Mouse (Mus musculus) E14TG2a.4 (cell line): Measurements from ENCODE around the gene Gpsm3.
A peak's percentile ranks its signal among the peaks of the same experiment; 100 is the strongest.

Experiments used
- H3K27me3 ChIP-seq: 2 replicates; pipeline ENCODE4 v1.6.1; 2014; ENCODE audit warnings: low read length, control low read depth; ENCODE audit not compliant: insufficient read depth
- H3K36me3 ChIP-seq: 2 replicates; pipeline ENCODE4 v1.6.1; 2014; ENCODE audit warnings: low read length, control low read depth; ENCODE audit not compliant: insufficient read depth
- H3K4me1 ChIP-seq: replicated peaks from 2 replicates; pipeline ENCODE4 v1.6.1; 2014; ENCODE audit warnings: low read depth, low read length, control low read depth
- H3K4me3 ChIP-seq: replicated peaks from 2 replicates; pipeline ENCODE4 v1.5.1; 2014; ENCODE audit warnings: mild to moderate bottlenecking, low read length
- H3K9me3 ChIP-seq: 2 replicates; pipeline ENCODE4 v1.6.1; 2014; ENCODE audit warnings: low read length, control low read depth
- CTCF ChIP-seq: conservative IDR thresholded peaks from 2 replicates; pipeline ENCODE4 v1.5.1; 2014; ENCODE audit warnings: low read length
- NANOG ChIP-seq: IDR thresholded peaks from 2 replicates; pipeline ENCODE4 v1.6.1; 2014; ENCODE audit warnings: borderline replicate concordance, low read length, mixed read lengths
- POU5F1 ChIP-seq: IDR thresholded peaks from 2 replicates; pipeline ENCODE4 v1.6.1; 2014; ENCODE audit warnings: low read length, borderline replicate concordance

Gene Gpsm3

DNA sequence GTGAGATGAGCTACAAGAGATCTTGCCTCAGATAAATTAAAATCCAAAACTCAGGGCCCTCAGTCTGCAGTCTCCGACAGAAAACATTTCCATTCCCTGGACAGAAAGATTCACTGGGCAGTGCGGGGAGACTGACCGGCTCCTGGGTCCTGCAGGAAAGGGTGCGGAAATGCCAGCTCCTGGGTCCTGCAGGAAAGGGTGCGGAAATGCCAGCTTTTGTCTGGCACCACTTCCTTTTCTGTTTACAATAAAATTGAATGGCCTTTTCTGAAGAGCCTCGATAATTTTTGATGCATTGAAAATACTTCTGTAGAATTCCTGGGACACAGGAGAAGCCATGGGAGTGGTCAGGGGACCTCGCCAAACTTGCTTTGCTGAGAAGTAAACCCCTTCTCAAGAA lies 30.5 kb upstream of the Gpsm3 start:
- peaks cover 8% of the 10 kb centered on the region for H3K27me3 ChIP-seq
- H3K9me3 ChIP-seq = no peaks in the 10 kb centered on the region
- H3K36me3 ChIP-seq = no peaks in the 10 kb centered on the region
- TF ChIP-seq CTCF (no peak), POU5F1 (no peak), NANOG (no peak)
- 0 out of 2 replicates have a peak overlapping the region, but pooled peaks have one; percentile 10 for H3K4me3 ChIP-seq
- peaks cover 51% of the 10 kb centered on the region for H3K4me1 ChIP-seq

DNA sequence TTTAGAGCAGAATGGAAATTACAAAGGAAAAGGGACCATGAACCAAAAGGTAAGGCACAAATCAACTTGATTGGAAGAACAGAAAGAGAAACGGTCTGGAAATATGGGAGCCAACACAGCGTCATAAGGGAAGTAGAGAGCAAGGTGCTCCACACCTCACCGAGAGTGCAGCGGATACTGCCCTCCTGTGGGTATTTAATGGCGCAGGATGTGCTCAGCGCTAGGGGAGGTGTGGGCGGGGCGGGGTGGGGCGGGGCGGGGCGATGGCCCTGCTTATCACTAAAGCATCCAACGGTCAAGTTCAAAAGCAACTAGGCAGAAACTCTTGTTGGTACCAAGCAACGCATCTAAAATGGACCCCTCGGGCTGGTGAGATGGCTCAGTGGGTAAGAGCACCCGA lies 29.7 kb upstream of the Gpsm3 start:
- Histone ChIP-seq H3K4me1 (peaks cover 59% of the 10 kb centered on the region), H3K9me3 (no peaks in the 10 kb centered on the region), H3K4me3 (no peak overlapping the region), H3K36me3 (no peaks in the 10 kb centered on the region), H3K27me3 (peaks cover 8% of the 10 kb centered on the region)
- TF ChIP-seq CTCF (no peak), NANOG (no peak)

DNA sequence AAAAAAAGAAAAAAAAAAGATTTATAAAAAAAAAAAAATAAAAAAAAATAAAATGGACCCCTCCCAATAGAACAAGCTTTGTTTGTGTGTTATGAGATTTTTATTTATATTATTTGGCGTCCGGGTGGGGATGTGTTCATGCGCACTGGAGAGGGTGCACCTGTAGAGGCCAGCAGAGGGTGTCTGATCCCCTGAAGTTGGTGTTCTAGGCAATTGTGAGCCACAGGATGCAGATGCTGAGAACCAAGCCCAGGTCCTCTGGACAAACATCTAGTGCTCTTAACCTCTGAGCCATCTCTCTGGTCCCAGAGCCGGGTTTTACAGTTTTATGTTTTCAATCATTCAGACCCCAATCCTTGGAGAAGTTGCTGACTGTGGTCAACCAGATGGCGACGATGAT lies 29.2 kb upstream of the Gpsm3 start:
- Histone ChIP-seq H3K9me3 (no peaks in the 10 kb centered on the region), H3K27me3 (peaks cover 8% of the 10 kb centered on the region), H3K4me3 (0 out of 2 replicates have a peak overlapping the region, but pooled peaks have one; percentile 14), H3K4me1 (peaks cover 65% of the 10 kb centered on the region), H3K36me3 (peaks cover 2% of the 10 kb centered on the region)
- TF ChIP-seq CTCF (peak; percentile 7; the same call in 1 of the 2 replicates), NANOG (no peak), POU5F1 (no peak)

DNA sequence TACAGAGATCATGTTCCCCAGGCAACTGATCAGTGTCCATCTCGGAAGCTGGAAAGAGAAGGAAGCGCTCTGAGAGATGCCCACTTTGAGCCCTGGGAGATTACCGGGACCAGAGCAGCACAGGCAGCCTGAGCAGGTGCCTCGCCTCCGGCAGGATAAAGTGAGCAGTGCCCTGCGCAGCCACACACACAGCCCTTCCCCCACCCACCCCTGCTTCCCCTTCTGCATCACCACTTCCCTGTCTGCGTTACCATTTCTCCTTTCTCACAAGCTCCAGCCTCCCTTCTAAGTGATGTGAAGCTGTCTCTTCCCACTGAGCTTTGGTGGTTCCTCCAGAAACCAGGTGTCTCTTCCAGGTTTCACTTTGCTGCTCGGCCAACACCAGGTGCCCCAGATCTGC lies 28.4 kb upstream of the Gpsm3 start:
- Histone ChIP-seq H3K9me3 (no peaks in the 10 kb centered on the region), H3K4me3 (peak overlapping the region; percentile 48; the same call in 1 of the 2 replicates), H3K27me3 (peaks cover 8% of the 10 kb centered on the region), H3K4me1 (peaks cover 72% of the 10 kb centered on the region), H3K36me3 (peaks cover 10% of the 10 kb centered on the region)
- TF ChIP-seq CTCF = no peak
- TF ChIP-seq NANOG = no peak
- TF ChIP-seq POU5F1 = no peak

DNA sequence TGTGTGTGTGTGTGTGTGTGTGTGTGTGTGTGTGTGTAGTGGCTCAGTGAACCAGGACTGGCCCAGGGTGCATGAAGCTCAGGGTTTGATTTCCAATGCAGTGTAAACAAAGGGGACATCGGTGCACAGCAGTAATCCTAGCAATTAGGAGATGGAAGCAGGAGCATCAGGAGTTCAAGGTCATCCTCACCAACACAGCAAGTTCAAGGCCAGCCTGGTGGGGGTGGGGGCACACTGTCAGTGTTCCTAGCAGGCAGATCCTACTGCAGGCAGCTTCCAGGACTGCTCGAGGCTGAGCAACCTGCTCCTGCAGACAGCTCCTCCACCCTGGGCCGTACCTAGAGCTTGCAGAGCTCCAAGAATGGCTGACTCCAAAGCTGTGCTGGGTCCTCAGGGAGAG lies 27.0 kb upstream of the Gpsm3 start:
- Histone ChIP-seq H3K36me3 (peaks cover 24% of the 10 kb centered on the region), H3K4me3 (peak overlapping the region; percentile 51), H3K9me3 (no peaks in the 10 kb centered on the region), H3K27me3 (no peaks in the 10 kb centered on the region), H3K4me1 (peaks cover 86% of the 10 kb centered on the region)
- TF ChIP-seq NANOG (peak; percentile 54; the same call in 1 of the 2 replicates), POU5F1 (no peak), CTCF (no peak)

DNA sequence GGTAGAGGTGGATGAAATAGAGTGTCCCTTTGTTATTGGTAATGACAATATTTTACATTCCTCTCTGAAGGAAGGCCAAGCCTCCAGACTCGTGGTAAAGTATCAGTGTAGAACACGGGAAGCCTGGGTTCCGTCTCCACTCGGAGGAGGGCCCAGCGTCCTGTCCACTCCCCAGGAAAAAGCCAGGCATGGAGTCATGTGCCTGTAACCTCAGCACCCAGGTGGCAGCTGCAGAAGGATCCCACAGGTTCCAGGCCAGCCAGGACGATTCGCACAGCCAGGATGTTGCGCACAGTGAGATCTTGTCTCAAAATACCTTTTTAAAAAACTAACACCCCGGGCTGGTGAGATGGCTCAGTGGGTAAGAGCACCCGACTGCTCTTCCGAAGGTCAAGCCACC lies 26.3 kb upstream of the Gpsm3 start:
- TF ChIP-seq POU5F1 = no peak
- TF ChIP-seq CTCF = no peak
- no peak for TF ChIP-seq NANOG
- Histone ChIP-seq H3K4me3 (peak overlapping the region; percentile 57), H3K27me3 (no peaks in the 10 kb centered on the region), H3K36me3 (peaks cover 31% of the 10 kb centered on the region), H3K4me1 (peaks cover 85% of the 10 kb centered on the region), H3K9me3 (no peaks in the 10 kb centered on the region)

DNA sequence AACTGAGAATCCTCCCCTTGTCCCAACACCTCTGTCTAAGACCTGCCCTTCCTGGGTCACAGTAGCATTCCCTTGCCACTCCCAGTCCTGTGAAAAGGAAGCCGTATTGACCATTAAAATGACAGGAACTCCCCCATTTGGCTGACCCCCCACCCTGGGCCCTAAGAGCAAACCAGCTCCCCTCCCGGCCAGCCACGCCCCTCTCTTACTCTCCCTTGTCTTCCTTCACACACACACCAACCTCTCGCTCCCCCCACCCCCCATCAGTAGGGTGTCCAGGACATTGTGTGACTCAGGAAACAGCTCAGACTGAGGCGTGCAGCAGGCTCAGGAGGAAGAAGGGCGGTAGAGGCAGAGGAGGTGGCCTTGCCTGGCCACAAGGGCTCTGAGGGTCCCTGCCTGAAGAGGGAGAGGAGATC lies 25.6 kb upstream of the Gpsm3 start, which contains the start of gene Notch4:
Gene Notch4, plus strand, starts transcription at position 266 of the 419 bp plus-strand sequence.
- H3K9me3 ChIP-seq = no peaks in the 10 kb centered on the region
- no peaks in the 10 kb centered on the region for H3K27me3 ChIP-seq
- TF ChIP-seq NANOG = no peak
- no peak for TF ChIP-seq CTCF
- TF ChIP-seq POU5F1 = no peak
- H3K36me3 ChIP-seq = peaks cover 38% of the 10 kb centered on the region
- H3K4me1 ChIP-seq = peaks cover 84% of the 10 kb centered on the region
- peak within 1 kb of the TSS; percentile 80 for H3K4me3 ChIP-seq

DNA sequence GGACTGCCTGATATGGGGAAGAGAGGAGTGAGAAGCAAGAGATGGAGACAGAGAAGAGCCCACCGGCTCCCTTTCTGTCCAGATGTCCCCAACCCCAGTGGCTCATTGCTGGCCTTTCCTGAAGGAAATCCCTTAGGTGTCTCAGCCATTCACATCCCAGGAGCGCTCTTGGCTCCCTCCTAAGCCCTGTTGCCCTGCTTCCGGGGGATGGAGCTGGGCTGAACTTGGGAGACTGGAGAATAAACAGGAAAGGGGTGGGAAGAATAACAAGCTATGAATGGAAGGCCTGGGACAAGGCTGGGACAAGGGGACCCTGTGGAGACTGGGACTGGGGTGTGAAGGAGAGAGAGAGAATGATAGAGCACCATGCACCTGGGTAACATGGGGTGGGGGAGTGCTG lies 24.8 kb upstream of the Gpsm3 start:
- Histone ChIP-seq H3K4me1 (peaks cover 81% of the 10 kb centered on the region), H3K4me3 (peak overlapping the region; percentile 80), H3K27me3 (no peaks in the 10 kb centered on the region), H3K9me3 (no peaks in the 10 kb centered on the region), H3K36me3 (peaks cover 46% of the 10 kb centered on the region)
- TF ChIP-seq POU5F1 (no peak), NANOG (no peak), CTCF (no peak)

DNA sequence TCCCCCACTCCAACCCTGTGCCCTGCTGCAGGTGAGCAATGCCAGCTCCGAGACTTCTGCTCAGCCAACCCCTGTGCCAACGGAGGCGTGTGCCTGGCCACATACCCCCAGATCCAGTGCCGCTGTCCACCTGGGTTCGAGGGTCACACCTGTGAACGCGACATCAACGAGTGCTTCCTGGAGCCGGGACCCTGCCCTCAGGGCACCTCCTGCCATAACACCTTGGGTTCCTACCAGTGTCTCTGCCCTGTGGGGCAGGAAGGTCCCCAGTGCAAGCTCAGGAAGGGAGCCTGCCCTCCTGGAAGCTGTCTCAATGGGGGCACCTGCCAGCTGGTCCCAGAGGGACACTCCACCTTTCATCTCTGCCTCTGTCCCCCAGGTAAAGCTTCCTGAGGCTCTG lies 22.3 kb upstream of the Gpsm3 start:
- TF ChIP-seq POU5F1 (no peak), CTCF (no peak), NANOG (no peak)
- peaks cover 69% of the 10 kb centered on the region for H3K36me3 ChIP-seq
- peaks cover 81% of the 10 kb centered on the region for H3K4me1 ChIP-seq
- peak overlapping the region; percentile 10; the same call in 1 of the 2 replicates for H3K4me3 ChIP-seq
- H3K27me3 ChIP-seq = no peaks in the 10 kb centered on the region
- H3K9me3 ChIP-seq = no peaks in the 10 kb centered on the region
